Mouse (Mus musculus) heart, adult 2 months (tissue): ENCODE measurements at regions not wholly inside any gene's neighbourhood (a gene's known extent, or its start where the extent isn't known, plus 50 kb on each side); places are given as distances from the start of the nearest gene placed in this dataset.

Experiments used
- DNase-seq, 2 experiments: peaks; one replicate each; pipeline ENCODE4 v3.0.0; 2021
- H3K27ac ChIP-seq: fragments of 200-600 bp; 2 replicates; pipeline ENCODE4 v1.8.1; 2022
- H3K27me3 ChIP-seq: fragments of 200-500 bp; 2 replicates; pipeline ENCODE4 v1.6.1; 2012; ENCODE audit warnings: mild to moderate bottlenecking, low read length, inconsistent platforms, mixed read lengths; ENCODE audit not compliant: control insufficient read depth, insufficient read depth
- H3K36me3 ChIP-seq: fragments of 200-500 bp; 2 replicates; pipeline ENCODE4 v1.6.1; 2012; ENCODE audit warnings: low read length, inconsistent platforms; ENCODE audit not compliant: control insufficient read depth, insufficient read depth
- H3K4me1 ChIP-seq: fragments of 200-500 bp; 2 replicates; pipeline ENCODE4 v1.6.1; 2011; ENCODE audit warnings: low read length; ENCODE audit not compliant: control insufficient read depth, insufficient read depth
- H3K4me3 ChIP-seq: fragments of 200-600 bp; 2 replicates; pipeline ENCODE4 v1.8.1; 2022
- H3K79me2 ChIP-seq: fragments of 200-500 bp; replicated peaks from 2 replicates; pipeline ENCODE4 v1.6.1; 2012; ENCODE audit warnings: mild to moderate bottlenecking, inconsistent platforms, low read length, moderate library complexity, mixed read lengths; ENCODE audit not compliant: control insufficient read depth, insufficient read depth
- H3K9ac ChIP-seq: fragments of 200-500 bp; 2 replicates; pipeline ENCODE4 v1.6.1; 2012; ENCODE audit warnings: low read depth, mild to moderate bottlenecking, control low read depth, inconsistent platforms, low read length, mixed read lengths
- CTCF ChIP-seq: fragments of 200-600 bp; IDR thresholded peaks from 2 replicates; pipeline ENCODE4 v1.8.1; 2022; ENCODE audit warnings: antibody characterized with exemption, mild to moderate bottlenecking, moderate library complexity
- EP300 ChIP-seq: fragments of 200-500 bp; IDR thresholded peaks from 2 replicates; pipeline ENCODE4 v1.6.1; 2011; ENCODE audit warnings: low read depth, low read length, control low read depth; ENCODE audit not compliant: insufficient read depth
- POLR2A ChIP-seq: fragments of 200-500 bp; IDR thresholded peaks from 2 replicates; pipeline ENCODE4 v1.6.1; 2011; ENCODE audit warnings: mild to moderate bottlenecking, low read depth, low read length, control low read depth; ENCODE audit not compliant: insufficient read depth
- WGBS: fragments of 180-500 bp; shearing (Covaris S2); methylation state at CpG from one replicate; pipeline ENCODE4 v1.1.7; 2018; 5-methylcytosine and 5-hydroxymethylcytosine counted together
- intact Hi-C: fragments of 180-260 bp; cut with DNase I; formaldehyde crosslinking; loops from one replicate; pipeline ENCODE4 v1.15.1; 2025

DNA sequence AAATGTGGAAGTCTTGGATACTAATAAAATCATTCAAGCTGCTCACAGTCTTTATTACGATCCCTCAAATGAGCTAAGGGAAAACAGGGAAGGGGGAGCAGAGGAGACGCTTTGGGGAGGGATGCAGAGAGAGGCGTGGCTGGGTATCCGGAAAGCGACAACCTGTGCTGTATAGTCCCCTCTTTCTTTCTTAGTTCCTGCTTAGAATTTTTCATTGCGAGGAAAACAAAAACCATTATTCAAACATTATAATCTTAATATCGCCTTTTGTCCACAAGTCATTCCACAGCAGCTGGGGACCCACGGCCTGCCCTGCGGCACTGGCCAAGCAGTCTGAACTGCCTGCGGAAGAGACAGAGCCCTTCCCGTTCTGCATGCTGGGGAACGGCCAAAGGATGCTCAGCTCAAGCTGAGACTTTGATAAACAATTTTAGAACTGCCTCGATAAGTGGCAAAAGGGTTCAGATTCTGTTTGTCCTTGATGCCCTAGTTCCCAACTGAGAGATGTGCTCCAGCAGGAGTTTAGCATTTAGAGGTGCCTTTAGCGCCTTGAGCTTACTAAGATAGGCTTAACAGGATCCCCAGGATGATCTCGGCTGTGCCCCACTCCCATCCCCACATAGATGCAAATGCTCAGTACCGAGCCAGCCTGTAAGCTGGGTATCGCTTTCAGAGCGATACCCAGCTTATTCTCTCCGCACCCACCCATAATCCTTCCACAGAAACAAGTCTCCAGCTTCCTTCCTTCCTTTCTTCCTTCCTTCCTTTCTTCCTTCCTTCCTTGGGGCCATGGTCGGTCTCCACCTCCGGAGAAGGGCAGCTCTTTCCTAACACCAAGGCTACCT, 248.7 kb upstream of the Nfe2l3 start:
- WGBS: 5% methylated on average over 21 of the region's 21 CpGs
- Histone ChIP-seq H3K27ac (no peak overlapping the region), H3K36me3 (no peaks in the 10 kb centered on the region), H3K4me1 (no peaks in the 10 kb centered on the region), H3K27me3 (peaks cover 24% of the 10 kb centered on the region), H3K9ac (no peak overlapping the region), H3K79me2 (no peaks in the 10 kb centered on the region), H3K4me3 (no peak overlapping the region)
- TF ChIP-seq POLR2A (no peak), EP300 (no peak), CTCF (no peak)
- DNase-seq: no peak
- intact Hi-C loops: loop anchor here (5.0 kb wide), 3 partner anchors 829 to 1139 kb away; partner anchors contain the start of genes Gm28308, Hoxa3 and Skap2

DNA sequence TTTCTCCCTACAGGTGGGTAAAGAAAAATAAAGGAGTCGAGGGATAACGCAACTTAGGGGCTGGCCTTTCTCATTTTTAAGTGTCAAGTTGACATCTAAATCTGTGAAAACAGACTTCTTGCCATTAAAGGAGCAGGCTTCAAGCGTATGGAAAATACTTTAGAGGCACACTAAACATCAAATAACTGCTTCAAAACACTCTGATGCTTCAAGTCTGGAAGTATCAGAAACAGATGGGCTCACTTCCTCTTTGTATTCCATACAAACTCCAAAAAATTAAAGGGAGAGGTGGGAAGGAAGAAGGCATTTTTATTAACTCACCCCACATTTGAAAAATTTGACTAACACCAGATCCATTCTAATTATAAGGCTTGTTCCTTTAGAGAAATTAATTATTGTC, 248.0 kb upstream of the Nfe2l3 start:
- no peak overlapping the region for H3K4me3 ChIP-seq
- intact Hi-C loops: loop anchor here (5.0 kb wide), 3 partner anchors 828 to 1138 kb away; partner anchors contain the start of genes Gm28308, Hoxa3 and Skap2
- H3K9ac ChIP-seq: no peak overlapping the region
- H3K79me2 ChIP-seq: no peaks in the 10 kb centered on the region
- no peak for DNase-seq
- 8% methylated on average over 3 of the region's 3 CpGs for WGBS
- peaks cover 24% of the 10 kb centered on the region for H3K27me3 ChIP-seq
- H3K27ac ChIP-seq: no peak overlapping the region
- H3K4me1 ChIP-seq: no peaks in the 10 kb centered on the region
- no peak for TF ChIP-seq POLR2A
- no peak for TF ChIP-seq CTCF
- TF ChIP-seq EP300: no peak
- no peaks in the 10 kb centered on the region for H3K36me3 ChIP-seq

DNA sequence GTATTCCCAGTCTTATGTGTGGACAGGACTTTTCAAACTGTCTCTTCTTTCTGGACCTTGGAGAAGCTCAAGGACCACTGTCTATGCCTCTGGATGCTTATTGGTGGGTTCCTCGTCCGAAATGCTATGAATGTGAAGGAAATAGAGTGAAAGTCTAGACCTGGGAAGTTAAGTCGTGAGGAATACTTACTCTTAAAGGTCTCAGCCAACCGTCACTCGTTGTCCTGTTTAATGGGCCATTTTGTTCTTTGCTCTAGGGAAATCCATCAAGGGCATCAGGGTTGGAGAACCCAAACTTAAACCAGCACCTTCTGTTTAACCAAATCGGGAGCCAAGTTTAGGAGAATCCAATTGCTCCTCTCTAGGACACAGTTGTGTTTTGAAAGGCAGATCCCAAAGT, 247.3 kb upstream of the Nfe2l3 start:
- TF ChIP-seq POLR2A (no peak), CTCF (no peak), EP300 (no peak)
- Histone ChIP-seq H3K27ac (no peak overlapping the region), H3K79me2 (no peaks in the 10 kb centered on the region), H3K27me3 (peaks cover 24% of the 10 kb centered on the region), H3K4me1 (no peaks in the 10 kb centered on the region), H3K4me3 (no peak overlapping the region), H3K9ac (no peak overlapping the region), H3K36me3 (no peaks in the 10 kb centered on the region)
- WGBS: 31% methylated on average over 6 of the region's 6 CpGs
- intact Hi-C loops: no loop called here
- DNase-seq: no peak

DNA sequence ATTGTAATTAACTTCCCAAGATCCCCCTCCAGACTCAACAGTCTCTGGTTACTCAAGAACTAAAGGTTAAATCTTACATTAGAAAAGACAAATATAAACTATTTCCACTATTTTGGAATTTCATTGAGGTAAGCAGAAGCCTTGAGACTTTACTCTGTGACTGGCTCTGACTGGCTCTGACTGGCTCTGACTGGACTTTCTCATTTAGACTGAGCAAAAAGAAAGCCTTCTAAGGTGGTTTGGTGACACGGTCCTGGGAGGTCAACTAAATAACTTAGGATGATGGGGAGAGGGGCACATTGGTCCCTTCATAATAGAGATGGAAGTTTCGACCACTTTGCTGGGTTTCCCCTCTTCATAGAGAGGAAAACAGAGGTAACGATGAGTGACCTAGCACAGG, 243.3 kb upstream of the Nfe2l3 start:
- TF ChIP-seq EP300: no peak
- TF ChIP-seq POLR2A: no peak
- TF ChIP-seq CTCF: no peak
- peaks cover 20% of the 10 kb centered on the region for H3K27me3 ChIP-seq

DNA sequence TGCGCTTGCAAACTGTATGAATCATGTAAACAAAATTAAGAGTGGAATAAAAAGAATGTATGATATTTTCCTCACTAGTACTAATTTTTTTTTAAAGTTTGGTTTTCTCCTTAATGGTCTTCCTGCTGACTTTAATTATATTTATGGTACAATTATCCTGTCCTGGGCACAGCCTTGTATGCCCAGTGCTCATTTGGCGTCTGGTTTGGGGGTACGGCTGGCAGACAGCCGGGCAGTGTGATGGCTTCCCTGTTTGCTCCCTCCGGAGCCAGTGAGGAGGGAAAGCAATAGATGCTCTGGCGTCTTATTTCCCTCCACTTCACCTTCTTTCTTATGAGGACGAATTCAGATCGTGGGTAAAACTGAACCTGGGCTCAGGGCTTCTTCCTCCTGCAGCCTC, 239.6 kb upstream of the Nfe2l3 start:
- WGBS: 47% methylated on average over 8 of the region's 8 CpGs
- no peak overlapping the region for H3K27ac ChIP-seq
- H3K9ac ChIP-seq: no peak overlapping the region
- DNase-seq: no peak
- no peak overlapping the region for H3K4me3 ChIP-seq
- intact Hi-C loops: no loop called here
- TF ChIP-seq EP300 (no peak), CTCF (no peak), POLR2A (no peak)
- peaks cover 7% of the 10 kb centered on the region for H3K27me3 ChIP-seq
- H3K36me3 ChIP-seq: no peaks in the 10 kb centered on the region
- no peaks in the 10 kb centered on the region for H3K79me2 ChIP-seq
- H3K4me1 ChIP-seq: no peaks in the 10 kb centered on the region

More for the DNA sequence above, 243.3 kb upstream of the Nfe2l3 start:
- no peak overlapping the region for H3K27ac ChIP-seq
- no peaks in the 10 kb centered on the region for H3K36me3 ChIP-seq
- no peak overlapping the region for H3K9ac ChIP-seq
- WGBS: 77% methylated on average over 3 of the region's 3 CpGs
- no peak overlapping the region for H3K4me3 ChIP-seq
- no peak for DNase-seq
- H3K4me1 ChIP-seq: no peaks in the 10 kb centered on the region
- intact Hi-C loops: no loop called here
- H3K79me2 ChIP-seq: no peaks in the 10 kb centered on the region

GRCm38 (mm10) chr6:51193356-51193755, 239.1 kb upstream of the Nfe2l3 start:
- Histone ChIP-seq H3K27ac (no peak overlapping the region), H3K27me3 (peaks cover 5% of the 10 kb centered on the region), H3K36me3 (no peaks in the 10 kb centered on the region), H3K4me1 (no peaks in the 10 kb centered on the region), H3K9ac (no peak overlapping the region), H3K79me2 (no peaks in the 10 kb centered on the region), H3K4me3 (no peak overlapping the region)
- TF ChIP-seq EP300 (no peak), CTCF (no peak), POLR2A (no peak)
- WGBS: 17% methylated on average over 12 of the region's 12 CpGs
- intact Hi-C loops: no loop called here
- no peak for DNase-seq
